Mouse (Mus musculus): ENCODE measurements at regions not wholly inside any gene's neighbourhood (a gene's known extent, or its start where the extent isn't known, plus 50 kb on each side); places are given as distances from the start of the nearest gene placed in this dataset.

GRCm38 (mm10) chr2:161342648-161343047 lies 233.8 kb upstream of the Chd6 start:
- intact Hi-C loops (cut with DNase I), result no loop called here
- no peak for DNase-seq (ENCODE audit: low spot score in 2 of 2)

- DNase-seq (ENCODE audit: low spot score in 2 of 2), result peak in 1 of 2 experiments; percentile 19
- intact Hi-C loops (cut with DNase I), result no loop called here
These were observed 232.6 kb upstream of the Chd6 start for GRCm38 (mm10) chr2:161341368-161341891.

- DNase-seq (ENCODE audit: low spot score in 2 of 2), result no peak
- intact Hi-C loops (cut with DNase I), result no loop called here
These were observed 231.4 kb upstream of the Chd6 start for GRCm38 (mm10) chr2:161340291-161340690.

- DNase-seq (ENCODE audit: low spot score in 2 of 2), result peak in 1 of 2 experiments; percentile 11
- intact Hi-C loops (cut with DNase I), result no loop called here
These were observed 230.6 kb upstream of the Chd6 start for GRCm38 (mm10) chr2:161339327-161340001.

GRCm38 (mm10) chr2:161338953-161339326 lies 230.1 kb upstream of the Chd6 start:
- intact Hi-C loops (cut with DNase I), result no loop called here
- peak; percentile 16 to 59 for DNase-seq (ENCODE audit: low spot score in 2 of 2)

- no peak for DNase-seq (ENCODE audit: low spot score in 2 of 2)
- intact Hi-C loops (cut with DNase I), result no loop called here
These were observed 223.8 kb upstream of the Chd6 start for GRCm38 (mm10) chr2:161332653-161333052.

GRCm38 (mm10) chr2:161331850-161332365 lies 223.0 kb upstream of the Chd6 start:
- peak in 1 of 2 experiments; percentile 49 for DNase-seq (ENCODE audit: low spot score in 2 of 2)
- intact Hi-C loops (cut with DNase I), result no loop called here

- intact Hi-C loops (cut with DNase I), result no loop called here
- no peak for DNase-seq (ENCODE audit: low spot score in 2 of 2)
These were observed 193.9 kb upstream of the Chd6 start for GRCm38 (mm10) chr2:161302796-161303195.

- intact Hi-C loops (cut with DNase I), result no loop called here
- no peak for DNase-seq (ENCODE audit: low spot score in 2 of 2)
These were observed 160.1 kb upstream of the Chd6 start for GRCm38 (mm10) chr2:161268861-161269413.

GRCm38 (mm10) chr2:161266476-161266875 lies 157.6 kb upstream of the Chd6 start:
- intact Hi-C loops (cut with DNase I), result no loop called here
- no peak for DNase-seq (ENCODE audit: low spot score in 2 of 2)

GRCm38 (mm10) chr2:161265211-161265610 lies 156.3 kb upstream of the Chd6 start:
- peak in 1 of 2 experiments; percentile 7 for DNase-seq (ENCODE audit: low spot score in 2 of 2)
- intact Hi-C loops (cut with DNase I), result no loop called here

- DNase-seq (ENCODE audit: low spot score in 2 of 2), result no peak
- intact Hi-C loops (cut with DNase I), result no loop called here
These were observed 143.9 kb upstream of the Chd6 start for GRCm38 (mm10) chr2:161252761-161253160.

GRCm38 (mm10) chr2:161241665-161242064 lies 132.8 kb upstream of the Chd6 start:
- intact Hi-C loops (cut with DNase I), result no loop called here
- DNase-seq (ENCODE audit: low spot score in 2 of 2), result no peak

GRCm38 (mm10) chr2:161237280-161237819 lies 128.5 kb upstream of the Chd6 start:
- intact Hi-C loops (cut with DNase I), result no loop called here
- DNase-seq (ENCODE audit: low spot score in 2 of 2), result no peak

GRCm38 (mm10) chr2:161233155-161233741 lies 124.4 kb upstream of the Chd6 start:
- intact Hi-C loops (cut with DNase I), result no loop called here
- no peak for DNase-seq (ENCODE audit: low spot score in 2 of 2)

- intact Hi-C loops (cut with DNase I), result no loop called here
- DNase-seq (ENCODE audit: low spot score in 2 of 2), result peak; percentile 20 to 40
These were observed 122.5 kb upstream of the Chd6 start for GRCm38 (mm10) chr2:161231405-161231804.

- no peak for DNase-seq (ENCODE audit: low spot score in 2 of 2)
- intact Hi-C loops (cut with DNase I), result loop anchor here (10.0 kb wide), 1 partner anchor 1439 kb away; no protein-coding TSS in a partner anchor
These were observed 106.9 kb upstream of the Chd6 start for GRCm38 (mm10) chr2:161215736-161216135.

GRCm38 (mm10) chr2:161214681-161215458 lies 106.0 kb upstream of the Chd6 start:
- DNase-seq (ENCODE audit: low spot score in 2 of 2), result peak; percentile 89 to 90
- intact Hi-C loops (cut with DNase I), result loop anchor here (10.0 kb wide), 1 partner anchor 1440 kb away; no protein-coding TSS in a partner anchor

GRCm38 (mm10) chr2:161212322-161212882 lies 103.5 kb upstream of the Chd6 start:
- DNase-seq (ENCODE audit: low spot score in 2 of 2), result peak in 1 of 2 experiments; percentile 10
- intact Hi-C loops (cut with DNase I), result loop anchor here (10.0 kb wide), 1 partner anchor 1442 kb away; no protein-coding TSS in a partner anchor
